Mouse (Mus musculus): ENCODE data around the gene Zfp408.

Gene Zfp408

GRCm38 (mm10) chr2:91649553-91650359 lies at the start of gene Zfp408, which contains the start of gene Arhgap1:
Zfp408 (minus strand) TSS chr2:91649791.
Arhgap1 (plus strand) TSS chr2:91649860.
- DNase-seq (ENCODE audit: extremely low read depth, low read depth) = peak; percentile 98

- no peak for DNase-seq (ENCODE audit: extremely low read depth, low read depth)
These were observed 49.6 kb upstream of the Zfp408 start for GRCm38 (mm10) chr2:91699225-91699624.

GRCm38 (mm10) chr2:91696225-91696590 lies 46.6 kb upstream of the Zfp408 start:
- no peak for DNase-seq (ENCODE audit: extremely low read depth, low read depth)

GRCm38 (mm10) chr2:91695436-91696224 lies 46.0 kb upstream of the Zfp408 start:
- no peak for DNase-seq (ENCODE audit: extremely low read depth, low read depth)

GRCm38 (mm10) chr2:91689452-91689851 lies 39.9 kb upstream of the Zfp408 start:
- DNase-seq (ENCODE audit: extremely low read depth, low read depth) = no peak

- DNase-seq (ENCODE audit: extremely low read depth, low read depth) = no peak
These were observed 34.3 kb upstream of the Zfp408 start for GRCm38 (mm10) chr2:91683919-91684318.

GRCm38 (mm10) chr2:91682850-91683249 lies 33.3 kb upstream of the Zfp408 start:
- peak; percentile 29 for DNase-seq (ENCODE audit: extremely low read depth, low read depth)

GRCm38 (mm10) chr2:91676961-91677360 lies 27.4 kb upstream of the Zfp408 start:
- DNase-seq (ENCODE audit: extremely low read depth, low read depth) = no peak

GRCm38 (mm10) chr2:91676420-91676819 lies 26.8 kb upstream of the Zfp408 start:
- no peak for DNase-seq (ENCODE audit: extremely low read depth, low read depth)

GRCm38 (mm10) chr2:91674895-91675294 lies 25.3 kb upstream of the Zfp408 start:
- no peak for DNase-seq (ENCODE audit: extremely low read depth, low read depth)

- DNase-seq (ENCODE audit: extremely low read depth, low read depth) = no peak
These were observed 24.0 kb upstream of the Zfp408 start for GRCm38 (mm10) chr2:91673587-91673986.

- no peak for DNase-seq (ENCODE audit: extremely low read depth, low read depth)
These were observed 20.4 kb upstream of the Zfp408 start for GRCm38 (mm10) chr2:91670038-91670437.

- no peak for DNase-seq (ENCODE audit: extremely low read depth, low read depth)
These were observed 19.7 kb upstream of the Zfp408 start for GRCm38 (mm10) chr2:91669326-91669725.

GRCm38 (mm10) chr2:91667747-91668146 lies 18.2 kb upstream of the Zfp408 start:
- DNase-seq (ENCODE audit: extremely low read depth, low read depth) = no peak

GRCm38 (mm10) chr2:91666386-91666910 lies 16.9 kb upstream of the Zfp408 start:
- no peak for DNase-seq (ENCODE audit: extremely low read depth, low read depth)

- DNase-seq (ENCODE audit: extremely low read depth, low read depth) = no peak
These were observed 15.2 kb upstream of the Zfp408 start for GRCm38 (mm10) chr2:91664780-91665179.

GRCm38 (mm10) chr2:91660981-91661380 lies 11.4 kb upstream of the Zfp408 start:
- no peak for DNase-seq (ENCODE audit: extremely low read depth, low read depth)

- DNase-seq (ENCODE audit: extremely low read depth, low read depth) = no peak
These were observed 10.1 kb upstream of the Zfp408 start for GRCm38 (mm10) chr2:91659657-91660056.

- no peak for DNase-seq (ENCODE audit: extremely low read depth, low read depth)
These were observed 7.2 kb upstream of the Zfp408 start for GRCm38 (mm10) chr2:91656774-91657173.

- no peak for DNase-seq (ENCODE audit: extremely low read depth, low read depth)
These were observed 6.2 kb upstream of the Zfp408 start for GRCm38 (mm10) chr2:91655827-91656226.

- no peak for DNase-seq (ENCODE audit: extremely low read depth, low read depth)
These were observed 5.8 kb upstream of the Zfp408 start for GRCm38 (mm10) chr2:91655388-91655787.

GRCm38 (mm10) chr2:91652863-91653262 lies 3.3 kb upstream of the Zfp408 start:
- DNase-seq (ENCODE audit: extremely low read depth, low read depth) = no peak

Measured in MEL-GATA-1-ER (cell line).